Mouse (Mus musculus) spleen, adult 10 weeks (tissue): ENCODE results near the gene Sirt3. TPM values are rescaled to one million over a fixed set of nuclear protein-coding genes. Genes with fewer than 3 reads are reported as not detected.

Experiments used
- polyA plus RNA-seq: library from polyadenylated mRNA; stranded (reverse); fragments of 350-450 nt; fragmentation: Illumina TruSeq; extraction: RNeasy Lipid Tissue Mini Kit (QIAGEN cat#74804); gene quantifications from one replicate; pipeline ENCODE4 v1.2.3, GENCODE M21; 2015; ENCODE audit warnings: low replicate concordance; ENCODE audit not compliant: insufficient read depth

Sirt3 gene
- 10.2 TPM for polyA plus RNA-seq

DNA sequence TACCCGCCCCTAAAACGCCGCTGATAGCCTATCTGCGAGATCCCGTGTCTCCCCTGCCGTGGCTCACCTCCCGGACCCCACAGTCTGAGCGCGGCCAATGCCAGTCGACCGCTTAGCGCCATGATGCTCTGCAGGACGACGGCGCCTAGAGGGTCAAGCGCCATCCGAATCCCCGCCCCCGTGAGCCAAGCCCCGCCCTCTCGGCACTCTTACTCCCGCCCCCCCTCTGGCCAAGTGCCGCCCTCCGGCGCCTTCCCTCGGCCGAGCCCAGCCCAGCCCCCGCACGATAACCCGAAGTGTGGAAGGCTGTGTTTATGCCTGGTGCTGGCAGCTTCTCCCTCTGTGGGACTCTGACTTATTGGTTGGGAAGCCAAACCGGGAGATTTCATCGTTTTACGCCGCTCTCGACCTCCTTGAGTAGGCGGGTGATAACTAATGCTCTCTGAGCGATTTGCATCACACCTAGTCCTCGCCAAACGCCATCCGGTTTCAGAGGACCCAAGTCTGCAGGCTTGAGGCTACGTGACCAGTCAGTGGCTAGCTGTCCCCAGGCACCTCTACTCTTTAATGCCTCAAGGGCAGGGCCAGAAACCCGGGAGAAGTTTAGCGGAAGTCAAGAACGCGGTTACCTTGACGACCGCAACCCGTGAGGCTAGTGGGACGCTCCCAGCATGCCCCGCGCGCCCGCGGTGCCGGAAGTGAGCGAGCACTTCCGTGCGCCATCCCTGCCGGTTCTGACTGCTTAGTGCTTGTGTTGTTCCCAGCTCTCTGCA lies at the start of gene Sirt3, which contains the start of gene Psmd13:
TSS of gene Sirt3 (minus strand) at position 614 of the 773 bp plus-strand sequence.
TSS of gene Psmd13 (plus strand) at position 273 of the 773 bp plus-strand sequence.

DNA sequence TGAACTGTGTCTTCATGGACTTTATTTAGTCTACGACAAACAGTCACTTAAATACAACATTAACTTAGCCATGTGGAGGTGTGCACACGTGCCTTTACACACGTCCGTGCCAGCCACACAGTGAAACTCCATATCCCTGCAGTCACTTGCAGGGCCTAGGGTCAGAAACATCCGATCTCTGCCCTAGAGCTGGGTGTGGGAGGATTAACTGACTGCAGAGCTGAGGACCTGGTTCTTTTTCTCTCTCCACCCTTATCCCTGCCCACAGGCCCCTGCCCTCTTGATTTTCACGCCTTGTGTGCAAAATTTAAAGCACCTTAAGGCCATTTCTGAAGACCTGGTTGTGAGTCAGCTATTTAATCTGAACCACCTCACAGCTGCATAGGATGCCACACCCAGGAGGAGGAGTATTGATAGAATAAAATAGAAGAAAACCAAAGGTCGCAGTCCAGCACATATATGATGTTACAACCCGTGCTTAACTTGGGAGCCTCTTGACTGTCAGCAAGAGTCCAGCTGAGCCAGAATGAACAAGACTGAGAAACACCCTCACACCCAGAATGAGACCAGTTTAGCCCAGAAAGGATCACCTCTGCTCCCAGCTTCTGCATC lies 38.4 kb upstream of the Sirt3 start, which contains the start of gene Nlrp6:
TSS of gene Nlrp6 (plus strand) at position 485 of the 612 bp plus-strand sequence.

GRCm38 (mm10) chr7:140900220-140900619 lies 18.1 kb upstream of the Sirt3 start, which contains the start of gene Cox8b:
Gene Cox8b, minus strand, starts transcription at chr7:140900446.

DNA sequence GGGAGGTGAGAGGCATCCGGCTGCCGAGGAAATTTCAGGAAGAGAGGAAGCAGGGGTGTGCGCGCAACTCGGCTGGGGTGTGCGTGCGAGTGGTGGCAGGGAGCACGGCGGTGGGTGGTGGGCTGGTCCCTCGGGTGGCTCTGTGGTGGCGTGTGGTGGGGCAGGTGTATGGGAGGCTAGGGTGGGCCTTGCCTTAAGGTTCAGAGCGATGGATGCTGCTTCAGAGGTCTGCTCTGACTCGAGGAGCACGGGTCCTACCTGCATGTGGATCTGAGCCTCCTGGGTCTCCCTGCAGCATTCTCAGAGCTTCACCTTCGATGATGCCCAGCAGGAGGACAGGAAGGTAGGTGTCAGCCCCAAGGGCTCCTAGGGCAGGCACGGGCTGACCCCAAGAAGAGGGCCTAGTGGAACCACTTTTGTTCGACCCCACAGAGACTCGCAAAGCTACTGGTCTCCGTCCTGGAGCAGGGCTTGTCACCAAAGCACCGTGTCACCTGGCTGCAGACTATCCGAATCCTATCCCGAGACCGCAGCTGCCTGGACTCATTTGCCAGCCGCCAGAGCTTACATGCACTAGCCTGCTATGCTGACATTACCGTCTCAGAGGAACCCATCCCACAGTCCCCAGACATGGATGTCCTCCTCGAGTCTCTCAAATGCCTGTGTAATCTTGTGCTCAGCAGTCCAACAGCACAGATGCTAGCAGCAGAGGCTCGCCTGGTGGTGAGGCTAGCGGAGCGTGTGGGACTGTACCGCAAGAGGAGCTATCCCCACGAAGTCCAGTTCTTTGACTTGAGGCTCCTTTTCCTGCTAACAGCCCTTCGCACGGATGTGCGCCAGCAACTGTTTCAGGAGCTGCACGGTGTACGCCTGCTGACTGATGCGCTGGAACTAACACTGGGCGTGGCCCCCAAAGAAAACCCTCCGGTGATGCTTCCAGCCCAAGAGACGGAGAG lies 24.3 kb downstream of the Sirt3 start, which contains the start of gene Bet1l:
TSS of gene Bet1l (minus strand) at position 28 of the 956 bp plus-strand sequence.

DNA sequence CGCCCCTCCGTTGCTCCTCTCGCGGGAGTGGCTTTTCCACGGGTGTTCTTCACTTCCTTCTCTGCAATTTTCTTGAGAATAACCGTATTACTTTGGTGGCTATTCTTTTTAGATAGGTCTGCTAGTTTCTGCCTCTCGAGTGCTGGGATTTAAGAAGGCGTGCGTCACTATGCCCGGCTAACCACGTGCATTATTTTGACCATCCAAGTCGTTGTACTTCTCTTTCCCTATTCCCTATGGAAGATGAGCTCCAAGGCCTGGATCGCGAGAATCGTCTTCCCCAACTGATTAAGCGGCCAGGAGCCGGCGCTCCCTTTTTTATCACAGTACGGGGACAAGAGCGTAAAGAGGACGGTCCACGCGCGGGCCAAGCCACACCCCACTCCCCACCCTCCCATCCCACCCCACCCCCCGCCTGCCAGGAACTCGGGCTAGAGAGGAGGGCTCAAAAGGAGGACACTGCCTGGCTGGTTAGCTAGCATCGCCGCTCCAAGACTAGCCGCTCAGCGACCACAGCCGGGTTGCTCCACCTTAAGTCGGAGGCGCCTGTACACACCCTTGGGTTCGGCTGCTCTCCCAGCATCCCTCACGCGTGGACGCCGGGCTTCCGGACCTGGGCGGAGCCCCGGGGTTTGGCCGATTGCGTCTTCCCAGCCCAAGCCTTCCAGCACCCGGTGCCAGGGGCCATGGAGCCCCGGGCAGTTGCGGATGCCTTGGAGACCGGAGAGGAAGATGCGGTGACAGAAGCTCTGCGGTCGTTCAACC lies 25.1 kb downstream of the Sirt3 start, which contains the start of gene Ric8a:
TSS of gene Ric8a (plus strand) at position 173 of the 765 bp plus-strand sequence.

GRCm38 (mm10) chr7:140855860-140856784 lies 26.0 kb downstream of the Sirt3 start, which contains the start of gene Gm45785:
Gene Gm45785, minus strand, starts transcription at chr7:140856331.

GRCm38 (mm10) chr7:140847755-140848580 lies 34.1 kb downstream of the Sirt3 start, which contains the start of gene Odf3:
Gene Odf3, plus strand, starts transcription at chr7:140847805.

GRCm38 (mm10) chr7:140844905-140845665 lies 37.0 kb downstream of the Sirt3 start, which contains the start of gene Scgb1c1:
Gene Scgb1c1, plus strand, starts transcription at chr7:140845547.

DNA sequence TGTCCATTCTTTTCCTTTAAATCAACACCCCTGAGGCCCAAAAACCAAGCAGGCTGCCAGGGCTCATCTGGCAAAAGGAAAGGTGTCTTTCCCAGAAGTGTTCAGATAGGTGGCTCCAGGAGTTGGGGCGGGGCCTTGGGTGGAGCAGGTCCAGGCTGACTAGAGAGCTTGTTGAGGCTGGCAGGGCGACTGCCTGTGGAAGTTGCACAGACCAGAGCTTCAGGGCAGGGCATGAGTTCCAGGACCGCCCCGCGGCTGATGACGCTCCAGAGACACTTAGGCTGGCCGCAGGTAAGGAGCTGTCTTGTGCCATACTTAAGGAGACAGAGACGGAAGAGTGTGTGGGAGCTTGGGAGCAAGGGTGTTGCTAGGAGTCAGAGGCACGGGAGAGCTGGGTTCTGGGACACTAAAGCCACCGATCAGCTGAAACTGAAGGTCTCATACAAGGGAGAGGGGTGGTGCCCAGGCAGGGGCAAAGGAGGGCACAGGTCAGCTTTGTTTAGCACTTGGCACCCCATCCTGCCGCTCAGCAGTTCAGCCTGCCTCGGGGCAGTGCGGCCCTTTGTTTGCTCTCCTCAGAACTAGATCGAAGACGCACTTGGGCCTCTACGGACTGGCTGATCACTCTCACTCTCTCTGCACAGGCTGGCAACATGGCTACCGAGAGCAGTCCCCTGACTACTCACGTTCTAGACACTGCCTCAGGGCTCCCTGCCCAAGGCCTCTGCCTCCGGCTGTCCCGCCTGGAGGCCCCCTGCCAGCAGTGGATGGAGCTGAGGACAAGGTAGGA lies 46.9 kb downstream of the Sirt3 start, which contains the start of gene Urah:
TSS of gene Urah (plus strand) at position 51 of the 790 bp plus-strand sequence.

DNA sequence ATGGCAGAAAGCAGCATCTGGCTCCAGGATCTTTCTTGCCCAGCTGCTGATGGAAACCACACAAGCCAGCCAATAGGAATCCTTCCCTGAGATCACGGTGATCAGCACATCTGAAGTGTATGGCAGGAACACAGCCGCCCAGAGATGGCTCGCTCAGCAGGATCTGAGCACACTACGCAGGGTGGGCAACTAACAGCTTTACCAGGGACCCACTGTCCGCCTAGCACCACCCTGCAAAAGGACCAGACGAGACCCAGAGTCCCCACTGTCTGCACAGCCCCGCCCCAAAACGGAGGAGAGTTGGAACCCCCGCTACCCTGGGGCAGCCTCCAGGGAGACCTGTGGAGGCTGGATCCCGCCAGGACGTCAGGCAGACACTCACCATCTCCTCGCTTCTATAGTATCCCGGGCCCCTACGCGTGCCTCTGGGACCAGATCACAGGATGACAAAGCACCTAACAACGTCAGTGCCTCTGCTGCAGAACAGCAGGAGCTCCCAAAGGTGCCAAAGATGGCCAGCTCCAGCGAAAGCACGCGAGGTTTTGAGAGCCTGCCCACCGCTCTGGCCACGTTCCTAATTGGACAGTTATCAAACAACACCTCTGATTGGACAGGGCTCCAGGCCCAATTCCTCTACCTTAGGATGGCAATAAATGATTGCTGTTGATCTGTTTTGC lies 60.3 kb downstream of the Sirt3 start, which contains the start of gene Zfp941:
TSS of gene Zfp941 (minus strand) at position 526 of the 677 bp plus-strand sequence.

Other genes with a start within 250 kb of the Sirt3 start
- gene Olfr53, start 235.9 kb downstream of the Sirt3 start, polyA plus RNA-seq: not detected
- not detected for gene Olfr539, start 222.4 kb downstream of the Sirt3 start, polyA plus RNA-seq
- gene Olfr45, start 200.4 kb downstream of the Sirt3 start, polyA plus RNA-seq: not detected
- gene Olfr541, start 185.0 kb downstream of the Sirt3 start, polyA plus RNA-seq: not detected
- gene Cyp2e1, start 118.6 kb downstream of the Sirt3 start, polyA plus RNA-seq: 5.1 TPM
- 0.75 TPM for gene Syce1, start 94.5 kb downstream of the Sirt3 start, polyA plus RNA-seq
- not detected for gene Zfp941, start 60.1 kb downstream of the Sirt3 start, polyA plus RNA-seq
- gene Urah, start 47.3 kb downstream of the Sirt3 start, polyA plus RNA-seq: not detected
- not detected for gene Scgb1c1, start 36.8 kb downstream of the Sirt3 start, polyA plus RNA-seq
- not detected for gene Odf3, start 34.5 kb downstream of the Sirt3 start, polyA plus RNA-seq
- not detected for gene Gm45785, start 26.0 kb downstream of the Sirt3 start, polyA plus RNA-seq
- 50.8 TPM for gene Ric8a, start 25.4 kb downstream of the Sirt3 start, polyA plus RNA-seq
- 16.2 TPM for gene Bet1l, start 24.7 kb downstream of the Sirt3 start, polyA plus RNA-seq
- 119 TPM for gene Psmd13, start 341 bp downstream of the Sirt3 start, polyA plus RNA-seq
- not detected for gene Cox8b, start 18.1 kb upstream of the Sirt3 start, polyA plus RNA-seq
- 0.07 TPM for gene Nlrp6, start 38.6 kb upstream of the Sirt3 start, polyA plus RNA-seq
- gene Pgghg, start 59.1 kb upstream of the Sirt3 start, polyA plus RNA-seq: 11.0 TPM
- gene Ifitm5, start 68.0 kb upstream of the Sirt3 start, polyA plus RNA-seq: 0.47 TPM
- not detected for gene Gm45717, start 73.6 kb upstream of the Sirt3 start, polyA plus RNA-seq
- 142 TPM for gene Ifitm2, start 73.7 kb upstream of the Sirt3 start, polyA plus RNA-seq
- gene Ifitm1, start 84.9 kb upstream of the Sirt3 start, polyA plus RNA-seq: 72.5 TPM
- gene Ifitm3, start 128.5 kb upstream of the Sirt3 start, polyA plus RNA-seq: 262 TPM
- gene Ifitm6, start 135.6 kb upstream of the Sirt3 start, polyA plus RNA-seq: 60.0 TPM
- not detected for gene Gm17387, start 146.8 kb upstream of the Sirt3 start, polyA plus RNA-seq
- 0.21 TPM for gene B4galnt4, start 178.8 kb upstream of the Sirt3 start, polyA plus RNA-seq
- 14.6 TPM for gene Pkp3, start 195.9 kb upstream of the Sirt3 start, polyA plus RNA-seq
- 22.3 TPM for gene Sigirr, start 218.3 kb upstream of the Sirt3 start, polyA plus RNA-seq
- not detected for gene Ano9, start 235.5 kb upstream of the Sirt3 start, polyA plus RNA-seq
- gene Ptdss2, start 240.1 kb upstream of the Sirt3 start, polyA plus RNA-seq: 20.3 TPM